Mouse (Mus musculus) kidney, postnatal 0 days (tissue): ENCODE data around the gene Hist1h3g. TPM values are rescaled to one million over a fixed set of nuclear protein-coding genes. Genes with fewer than 3 reads are reported as not detected.
"Not testable (repeated sequence)": the region's sequence is repeated elsewhere in the genome, so short reads cannot be mapped to it uniquely, and the experiment has no call there.

Source experiments
- ATAC-seq: fragments of 200-750 bp; cut with Nextera tagmentation; replicated peaks from 2 replicates; pipeline ENCODE4 v1.8.0; 2017; ENCODE audit warnings: low read depth, moderate number of reproducible peaks, moderate TSS enrichment, moderate library complexity; ENCODE audit not compliant: low FRiP score
- DNase-seq: peaks from one replicate; pipeline ENCODE4 v3.0.0-alpha.2; 2016; ENCODE audit warnings: low spot score
- H3K27ac ChIP-seq: fragments of 300-500 bp; sonication (generic); 2 replicates; pipeline ENCODE4 v1.5.1; 2014; ENCODE audit warnings: mild to moderate bottlenecking
- H3K27me3 ChIP-seq: fragments of 300-500 bp; sonication (generic); 2 replicates; pipeline ENCODE4 v1.6.1; 2014; ENCODE audit warnings: low read length, mixed read lengths; ENCODE audit not compliant: insufficient read depth
- H3K36me3 ChIP-seq: fragments of 300-500 bp; sonication (generic); 2 replicates; pipeline ENCODE4 v1.6.1; 2014; ENCODE audit warnings: low read length, mixed read lengths; ENCODE audit not compliant: insufficient read depth
- H3K4me1 ChIP-seq: fragments of 300-500 bp; sonication (generic); replicated peaks from 2 replicates; pipeline ENCODE4 v1.6.1; 2014; ENCODE audit warnings: antibody characterized with exemption, low read length, mixed read lengths; ENCODE audit not compliant: insufficient read depth
- H3K4me2 ChIP-seq: fragments of 300-500 bp; sonication (generic); 2 replicates; pipeline ENCODE4 v1.6.1; 2014; ENCODE audit warnings: mild to moderate bottlenecking, low read length, moderate library complexity, mixed read lengths
- H3K4me3 ChIP-seq: fragments of 300-500 bp; sonication (generic); replicated peaks from 2 replicates; pipeline ENCODE4 v1.5.1; 2014; ENCODE audit warnings: low read depth, low read length
- H3K9ac ChIP-seq: fragments of 300-500 bp; sonication (generic); 2 replicates; pipeline ENCODE4 v1.6.1; 2014; ENCODE audit warnings: low read depth, low read length
- H3K9me3 ChIP-seq: fragments of 300-500 bp; sonication (generic); replicated peaks from 2 replicates; pipeline ENCODE4 v1.6.1; 2016; ENCODE audit warnings: low read length, inconsistent platforms, mixed read lengths
- CTCF ChIP-seq: IDR thresholded peaks from 2 replicates; pipeline ENCODE4 v1.5.1; 2016; ENCODE audit warnings: antibody characterized with exemption, low read depth, mild to moderate bottlenecking, moderate library complexity
- WGBS: fragments of 180-500 bp; shearing (Covaris S2); extraction: QIAGEN DNeasy Blood & Tissue Kit; methylation state at CpG from one replicate; pipeline ENCODE4 v1.1.7; 2014; 5-methylcytosine and 5-hydroxymethylcytosine counted together
- polyA plus RNA-seq: library from polyadenylated mRNA; unstranded; fragments of >200 nt; fragmentation: Nextera tagmentation; extraction: Ambion mirVana; gene quantifications from 2 replicates; pipeline ENCODE4 v1.2.1, GENCODE M21; 2015

Hist1h3g gene
- polyA plus RNA-seq, 1 experiment from 2014 or later, result 4.0 TPM

DNA sequence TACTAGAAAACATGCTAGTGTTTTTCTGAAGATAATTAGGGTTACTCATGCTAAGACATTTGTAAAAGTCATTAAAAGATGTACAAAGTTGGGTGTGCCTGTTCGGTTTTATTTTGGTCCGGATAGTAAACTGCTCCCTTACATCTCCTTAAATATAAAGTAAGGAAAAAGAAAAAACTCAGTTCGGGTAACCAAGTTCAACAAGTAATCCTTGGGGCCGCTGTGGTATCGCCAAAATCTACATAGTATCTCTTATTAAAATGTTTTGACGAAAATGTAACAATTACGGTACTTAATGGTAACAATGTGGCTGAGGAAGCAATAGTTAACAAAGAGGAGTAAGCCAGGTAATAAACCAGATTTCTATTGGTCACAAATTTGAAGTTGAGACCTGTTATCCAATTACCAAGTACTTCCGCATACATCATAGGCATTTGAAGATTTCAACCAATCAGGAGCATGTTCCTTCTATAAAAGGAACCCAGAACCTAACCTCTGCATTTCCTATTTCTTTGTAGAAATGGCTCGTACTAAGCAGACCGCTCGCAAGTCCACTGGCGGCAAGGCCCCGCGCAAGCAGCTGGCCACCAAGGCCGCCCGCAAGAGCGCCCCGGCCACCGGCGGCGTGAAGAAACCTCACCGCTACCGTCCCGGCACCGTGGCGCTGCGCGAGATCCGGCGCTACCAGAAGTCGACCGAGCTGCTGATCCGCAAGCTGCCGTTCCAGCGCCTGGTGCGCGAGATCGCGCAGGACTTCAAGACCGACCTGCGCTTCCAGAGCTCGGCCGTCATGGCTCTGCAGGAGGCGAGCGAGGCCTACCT, 9.0 kb downstream of the Hist1h3g start, which contains the start of gene Hist1h3f:
Hist1h3f (plus strand) TSS at position 88 of the 822 bp plus-strand sequence.
- peak; percentile 93 for ATAC-seq
- WGBS, result under 1% methylated on average over 21 of the region's 45 CpGs
- Histone ChIP-seq H3K4me1 (no peaks in the 10 kb centered on the region), H3K9me3 (no peaks in the 10 kb centered on the region), H3K9ac (peak within 1 kb of the TSS; percentile 63), H3K27me3 (no peaks in the 10 kb centered on the region), H3K4me3 (peak within 1 kb of the TSS; percentile 43), H3K27ac (peak within 1 kb of the TSS; percentile 93), H3K36me3 (no peaks in the 10 kb centered on the region), H3K4me2 (peak within 1 kb of the TSS; percentile 71)
- no peak for TF ChIP-seq CTCF
- DNase-seq, result peak; percentile 99

DNA sequence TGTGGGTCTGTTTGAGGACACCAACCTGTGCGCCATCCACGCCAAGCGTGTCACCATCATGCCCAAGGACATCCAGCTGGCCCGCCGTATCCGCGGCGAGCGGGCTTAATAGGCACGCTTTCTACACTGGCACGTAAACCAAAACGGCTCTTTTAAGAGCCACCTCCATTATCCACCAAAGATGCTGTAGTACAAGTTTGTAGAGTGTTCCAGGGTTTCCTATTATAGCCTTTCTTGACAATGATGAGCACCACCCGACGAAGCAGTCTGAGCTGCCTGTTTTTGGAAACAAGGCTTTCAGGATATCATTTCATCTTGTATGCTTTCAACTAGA, 9.5 kb downstream of the Hist1h3g start:
- peak overlapping the region; percentile 93; the same call in 1 of the 2 replicates for H3K27ac ChIP-seq
- peak; percentile 4; the same call in 1 of the 2 replicates for ATAC-seq
- H3K4me1 ChIP-seq, H3K27me3 ChIP-seq, DNase-seq, H3K9ac ChIP-seq, H3K36me3 ChIP-seq, H3K9me3 ChIP-seq: not testable (repeated sequence)
- peak overlapping the region; percentile 43 for H3K4me3 ChIP-seq
- WGBS, result 0% methylated on average over 11 of the region's 14 CpGs
- peak overlapping the region; percentile 71 for H3K4me2 ChIP-seq

DNA sequence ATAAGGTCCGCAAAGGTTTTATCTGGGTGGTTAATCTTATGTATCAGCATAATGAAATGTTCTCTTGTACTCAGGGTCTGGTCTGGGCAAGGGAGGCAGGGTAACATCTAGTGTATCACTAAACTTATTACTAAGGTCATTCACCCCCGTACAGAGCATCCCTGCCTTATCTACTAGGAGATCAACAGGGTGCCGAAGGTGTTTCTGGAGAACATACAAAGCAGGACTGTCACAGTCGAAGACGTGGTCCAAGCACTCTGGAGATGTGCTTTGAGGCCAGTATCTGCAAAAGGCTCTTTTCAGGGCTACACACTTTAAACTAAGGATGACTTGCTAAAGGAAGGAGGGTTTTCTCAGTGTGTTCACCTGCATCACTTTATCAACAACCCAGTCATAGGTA, 11.5 kb downstream of the Hist1h3g start:
- Histone ChIP-seq H3K4me2 (no peak overlapping the region), H3K9me3 (no peaks in the 10 kb centered on the region), H3K27me3 (no peaks in the 10 kb centered on the region), H3K36me3 (no peaks in the 10 kb centered on the region), H3K4me3 (no peak overlapping the region), H3K27ac (no peak overlapping the region), H3K9ac (no peak overlapping the region), H3K4me1 (no peaks in the 10 kb centered on the region)
- TF ChIP-seq CTCF, result no peak
- DNase-seq (no peak), ATAC-seq (no peak)
- WGBS, result 75% methylated on average over 5 of the region's 5 CpGs

DNA sequence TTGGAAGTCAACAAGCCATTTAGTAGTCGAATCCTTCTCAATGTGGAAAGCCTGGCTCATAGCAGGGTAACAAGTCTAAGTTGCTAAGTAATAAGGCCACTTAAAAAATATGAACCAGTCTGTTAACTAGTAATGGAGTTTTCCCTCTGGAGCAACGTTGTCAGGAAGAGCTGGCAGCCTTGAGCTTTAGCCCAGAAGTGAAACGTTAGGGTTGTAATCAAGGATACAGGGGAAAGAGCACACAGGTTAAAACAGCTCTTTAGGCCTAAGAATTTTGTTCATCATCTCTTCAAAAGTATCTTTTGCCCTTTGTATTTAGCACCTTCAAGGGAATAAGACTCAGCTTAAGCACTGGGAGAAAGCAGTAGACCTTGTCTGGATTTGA, 15.5 kb downstream of the Hist1h3g start:
- Histone ChIP-seq H3K4me1 (no peaks in the 10 kb centered on the region), H3K4me2 (peak overlapping the region; percentile 62), H3K4me3 (peak overlapping the region; percentile 38), H3K9me3 (no peaks in the 10 kb centered on the region), H3K27ac (peak overlapping the region; percentile 90), H3K36me3 (no peaks in the 10 kb centered on the region), H3K27me3 (no peaks in the 10 kb centered on the region), H3K9ac (peak overlapping the region; percentile 58)
- DNase-seq (peak; percentile 49), ATAC-seq (no peak)
- TF ChIP-seq CTCF, result no peak
- under 1% methylated on average over 3 of the region's 3 CpGs for WGBS

DNA sequence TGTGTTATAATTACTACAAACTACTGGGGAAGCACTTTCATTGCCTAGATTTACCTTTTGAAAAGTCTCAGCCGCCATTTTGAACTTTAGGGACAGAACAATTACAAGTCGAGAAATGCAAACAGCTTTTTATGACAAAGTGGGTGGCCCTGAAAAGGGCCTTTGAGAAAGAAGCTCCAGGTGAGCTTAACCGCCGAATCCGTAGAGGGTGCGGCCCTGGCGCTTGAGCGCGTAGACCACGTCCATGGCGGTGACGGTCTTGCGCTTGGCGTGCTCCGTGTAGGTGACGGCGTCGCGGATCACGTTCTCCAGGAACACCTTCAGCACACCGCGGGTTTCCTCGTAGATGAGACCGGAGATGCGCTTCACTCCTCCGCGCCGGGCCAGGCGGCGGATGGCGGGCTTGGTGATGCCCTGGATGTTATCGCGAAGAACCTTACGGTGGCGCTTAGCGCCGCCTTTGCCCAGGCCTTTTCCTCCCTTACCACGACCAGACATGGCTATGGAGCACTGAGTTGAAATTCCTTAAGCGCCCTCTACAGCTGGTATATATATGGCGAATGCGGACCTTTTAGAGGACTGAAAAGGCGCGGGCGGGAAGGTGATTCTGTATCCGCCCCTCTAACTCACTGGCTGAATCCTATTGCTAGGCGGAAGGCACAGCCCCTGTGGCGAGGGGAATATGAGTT, 16.1 kb downstream of the Hist1h3g start, which contains the start of gene Hist1h4f:
Hist1h4f (minus strand) TSS at position 503 of the 689 bp plus-strand sequence.
- Histone ChIP-seq H3K4me3 (peak within 1 kb of the TSS; percentile 38), H3K27ac (peak within 1 kb of the TSS; percentile 90), H3K4me2 (peak within 1 kb of the TSS; percentile 62), H3K9ac (peak within 1 kb of the TSS; percentile 58)
- not testable (repeated sequence) for H3K9me3 ChIP-seq, H3K4me1 ChIP-seq, H3K27me3 ChIP-seq, H3K36me3 ChIP-seq
- under 1% methylated on average over 47 of the region's 47 CpGs for WGBS
- DNase-seq, result peak; percentile 99
- ATAC-seq, result peak; percentile 78
- TF ChIP-seq CTCF, result peak; percentile 62
